Mouse (Mus musculus) lung, adult 18-20 months (tissue): ENCODE data around the gene Acap1.
"Not testable (repeated sequence)": the region's sequence is repeated elsewhere in the genome, so short reads cannot be mapped to it uniquely, and the experiment has no call there.

Source experiments
- DNase-seq, 2 experiments: peaks; one replicate each; pipeline ENCODE4 v3.0.0; 2022; ENCODE audit warnings: mixed read lengths in 2 of 2

The Acap1 gene

DNA sequence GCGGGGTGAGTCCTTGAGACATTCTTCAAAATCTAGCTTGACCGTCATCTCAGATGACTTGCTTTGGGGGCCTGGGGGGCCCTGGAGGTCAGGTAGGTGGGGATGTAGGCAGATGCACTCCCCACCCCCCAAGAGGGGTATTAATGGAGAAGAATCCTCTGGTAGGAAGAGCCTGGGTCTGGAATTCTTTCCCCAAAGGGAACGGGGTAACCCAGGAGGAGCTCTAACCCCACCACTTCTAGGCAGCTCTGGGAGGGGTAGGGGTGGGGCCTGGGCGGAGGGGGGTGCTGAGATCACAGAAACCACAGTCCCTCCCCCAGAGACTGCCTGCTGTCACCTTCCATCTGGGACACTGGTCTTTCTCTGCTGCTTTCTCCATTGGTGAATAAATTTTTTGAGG, at the start of gene Acap1:
Acap1 (minus strand) TSS at position 249 of the 400 bp plus-strand sequence.
- no peak for DNase-seq

DNA sequence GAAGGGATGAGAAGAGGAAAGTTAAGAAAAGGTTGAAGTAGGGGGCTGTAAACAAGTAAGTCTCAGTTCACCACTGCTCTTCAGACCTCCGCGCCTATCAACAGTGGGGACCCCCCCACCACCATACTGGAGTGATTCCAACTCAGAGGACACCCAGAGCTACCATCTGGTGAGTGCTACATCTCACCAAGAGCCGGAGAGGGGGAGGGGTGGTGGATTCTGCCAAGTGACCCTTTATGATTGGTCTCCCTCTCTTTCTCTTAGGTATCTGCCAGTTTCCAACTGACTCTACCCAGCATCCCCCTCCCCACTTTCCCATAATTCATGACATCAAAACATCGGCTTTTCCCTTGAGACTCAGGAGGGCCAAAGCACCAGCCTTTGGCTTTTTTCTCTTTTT, 45.6 kb upstream of the Acap1 start:
- no peak for DNase-seq

DNA sequence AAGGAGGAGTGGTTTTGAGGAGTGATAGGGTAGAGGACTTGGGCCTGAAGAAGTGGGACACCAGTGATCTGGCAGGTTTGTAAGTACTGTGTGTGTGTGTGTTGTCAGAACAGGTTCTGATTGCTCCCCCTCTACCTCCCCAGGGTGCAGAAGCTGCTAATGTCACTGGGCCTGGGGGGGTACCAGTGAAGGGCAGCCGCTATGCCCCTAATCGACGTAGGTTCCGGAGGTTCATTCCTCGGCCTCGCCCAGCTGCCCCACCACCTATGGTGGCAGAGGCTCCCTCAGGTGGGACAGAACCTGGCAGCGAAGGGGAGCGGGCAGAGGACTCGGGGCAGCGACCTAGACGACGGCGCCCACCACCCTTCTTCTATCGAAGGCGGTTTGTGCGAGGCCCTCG, 44.4 kb upstream of the Acap1 start:
- DNase-seq, result no peak

DNA sequence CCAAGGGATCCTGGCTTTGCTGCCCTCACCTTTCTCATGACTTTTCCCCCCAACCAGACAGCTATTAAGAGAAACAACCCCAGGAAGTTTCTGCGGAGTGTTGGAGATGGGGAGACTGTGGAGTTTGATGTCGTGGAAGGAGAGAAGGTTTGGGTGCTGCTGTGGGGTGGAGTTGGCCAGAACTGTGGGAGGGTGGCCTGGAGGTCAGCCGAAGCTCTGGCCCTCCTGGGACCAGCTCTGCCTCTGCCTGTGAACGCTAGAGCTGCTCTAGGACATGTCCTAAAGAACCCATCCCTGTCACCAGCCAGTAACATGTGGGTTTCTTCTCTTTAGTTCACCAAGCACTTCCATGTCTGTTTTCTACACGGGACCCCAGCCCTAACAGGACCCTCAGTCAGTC, 43.8 kb upstream of the Acap1 start:
- DNase-seq, result no peak

DNA sequence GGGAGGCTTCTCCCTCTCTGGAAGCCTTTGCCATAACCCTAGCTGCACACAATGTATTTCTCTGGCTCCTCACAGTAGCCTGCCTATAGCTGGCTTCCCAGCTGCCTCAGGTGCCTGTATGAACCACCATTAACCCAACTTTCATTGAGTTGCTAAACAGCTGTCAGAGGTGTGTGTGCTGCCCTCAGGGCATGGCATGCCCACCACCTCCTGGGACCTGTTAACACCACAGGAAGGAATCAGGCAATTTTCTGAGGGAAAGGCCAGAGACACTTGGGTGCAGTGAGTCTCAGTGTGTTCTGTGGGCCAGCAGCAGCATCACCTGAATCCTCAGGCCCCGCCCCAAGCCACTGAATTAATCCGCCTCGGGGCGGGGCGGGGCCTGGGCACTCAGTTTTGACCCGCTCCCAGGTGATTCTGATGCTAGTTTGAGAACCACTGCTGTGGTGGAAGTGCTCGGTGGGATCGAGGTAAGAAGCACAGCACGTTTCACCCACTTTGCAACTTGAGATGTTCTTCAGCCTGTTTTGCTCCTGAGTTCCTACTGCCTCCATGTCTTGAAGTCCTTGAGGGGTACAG, 43.2 kb upstream of the Acap1 start:
- DNase-seq, result no peak

DNA sequence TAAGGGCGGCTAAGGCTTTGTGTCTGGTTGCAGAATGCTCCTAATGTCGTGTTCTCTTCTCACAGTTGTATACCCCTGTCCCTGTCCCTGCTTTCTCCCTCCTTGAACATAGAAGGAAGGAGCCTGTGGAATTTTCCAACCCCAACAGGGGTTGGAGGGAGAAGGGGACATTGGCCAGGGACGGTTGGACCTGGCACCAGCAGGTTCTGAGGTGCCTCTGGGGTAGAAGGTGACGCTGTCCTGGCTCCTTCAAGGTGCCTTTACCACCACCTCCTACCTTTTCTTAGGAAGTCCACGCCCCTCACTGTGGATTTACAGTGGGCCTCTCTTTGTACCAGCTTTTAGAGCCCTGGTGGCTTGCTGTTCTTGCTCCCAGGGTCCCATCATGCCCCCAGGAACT, 42.5 kb upstream of the Acap1 start:
- DNase-seq, result no peak

DNA sequence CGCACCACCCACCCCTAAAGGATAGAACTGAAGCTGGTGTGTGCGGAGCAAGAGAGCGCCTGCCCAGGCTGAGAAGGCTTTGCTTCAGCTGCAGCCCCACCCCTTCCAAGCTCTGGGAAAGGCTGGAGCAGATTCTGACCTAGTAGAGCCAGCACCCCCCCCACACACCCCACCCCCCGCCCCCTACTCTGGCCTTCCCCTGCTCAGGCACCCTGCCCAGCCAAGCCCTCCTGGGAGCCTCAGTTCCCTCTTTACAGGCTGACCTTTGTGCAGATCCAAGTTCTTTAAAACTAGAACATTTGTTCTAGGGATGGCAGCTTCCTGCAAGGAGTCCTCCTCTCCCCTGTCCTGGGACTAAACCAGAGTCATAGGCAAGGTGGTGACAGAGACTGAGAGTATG, 42.0 kb upstream of the Acap1 start:
- DNase-seq, result peak in 1 of 2 experiments; percentile 22

DNA sequence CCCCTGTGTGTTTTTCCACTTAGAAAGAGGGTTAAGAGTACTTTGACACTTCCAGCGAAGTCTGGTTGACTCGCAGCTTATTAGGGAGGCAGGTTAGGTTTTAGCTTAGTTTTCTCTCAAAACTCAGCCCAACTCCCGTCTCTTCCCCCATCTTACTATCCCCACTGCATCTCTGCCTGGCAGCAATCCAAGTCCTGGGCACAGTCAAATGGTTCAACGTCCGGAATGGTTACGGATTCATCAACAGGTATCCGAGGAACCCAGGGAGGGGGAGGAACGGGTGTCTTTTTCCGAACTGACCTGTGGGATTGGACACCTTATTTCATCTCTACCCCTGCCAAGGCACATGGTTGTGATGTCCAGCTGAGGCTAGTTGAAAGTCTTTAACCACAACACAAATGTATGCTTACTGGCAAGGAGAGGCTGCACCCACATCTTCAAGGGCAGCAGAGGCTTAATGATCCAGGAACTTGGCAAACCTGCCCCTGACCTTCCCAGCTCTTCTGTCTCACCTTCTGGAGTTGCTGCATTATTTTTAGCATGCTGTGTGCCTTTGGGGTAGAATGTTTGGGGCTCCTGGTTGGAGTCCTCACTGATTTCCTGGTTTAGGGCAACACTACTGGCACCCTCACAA, 41.5 kb upstream of the Acap1 start:
- DNase-seq, result no peak

DNA sequence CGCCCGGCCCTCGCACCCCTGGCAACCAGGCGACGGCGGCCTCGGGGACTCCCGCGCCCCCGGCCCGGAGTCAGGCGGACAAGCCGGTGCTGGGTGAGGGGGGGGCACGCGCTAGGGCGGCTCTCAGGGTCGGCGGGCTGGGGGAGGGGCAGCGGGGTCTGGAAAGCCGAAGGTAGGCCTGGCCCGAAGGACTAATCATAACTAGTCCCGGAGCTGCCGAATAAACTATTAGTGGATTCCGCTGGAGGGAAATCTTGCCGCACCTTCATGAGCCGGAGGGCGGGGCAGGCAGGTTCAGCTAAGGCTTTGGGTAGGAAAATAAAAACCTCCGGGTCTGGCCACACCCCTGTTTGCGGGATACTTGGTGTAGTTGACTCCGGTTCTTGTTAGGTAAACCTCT, 40.8 kb upstream of the Acap1 start:
- peak; percentile 30 to 60 for DNase-seq

DNA sequence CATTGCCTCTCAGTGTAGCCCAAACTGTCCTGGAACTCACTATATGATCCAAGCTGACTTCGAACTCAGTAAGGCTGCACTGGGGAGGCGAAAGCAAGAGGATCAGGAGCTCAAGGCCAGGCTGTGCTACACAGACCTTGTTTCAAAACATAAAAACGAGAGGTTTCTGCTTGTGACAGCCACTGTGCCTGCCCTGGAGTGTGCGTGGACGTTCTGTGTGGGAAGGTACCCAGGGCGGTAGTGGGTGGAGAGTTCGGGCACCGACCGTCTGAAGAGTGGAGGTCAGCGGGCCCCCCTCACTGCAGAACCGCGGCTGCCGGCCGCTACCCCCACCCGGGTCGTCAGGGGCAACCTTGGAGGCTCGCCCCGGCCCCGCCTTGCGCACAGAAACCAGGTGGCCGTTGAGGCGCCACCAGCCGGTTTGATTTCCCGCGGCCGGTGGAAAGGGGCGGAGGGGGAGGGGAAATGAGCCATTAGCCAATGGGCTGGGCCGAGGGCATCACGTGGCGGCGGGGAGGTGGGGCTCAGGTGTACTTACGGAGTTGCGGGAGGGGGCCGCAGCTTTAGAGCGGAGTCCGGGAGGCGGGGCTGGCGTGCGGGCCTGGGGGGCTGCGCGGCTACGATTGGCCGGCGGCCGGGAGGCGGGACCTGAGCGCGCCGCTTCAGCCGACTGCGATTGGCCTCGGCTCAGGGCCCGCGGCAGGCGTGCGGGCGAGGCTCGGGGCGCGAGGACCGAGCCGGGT, 40.0 kb upstream of the Acap1 start, which contains the start of gene Ybx2:
Ybx2 (plus strand) TSS at position 660 of the 743 bp plus-strand sequence.
- DNase-seq, result peak; percentile 86 to 89

DNA sequence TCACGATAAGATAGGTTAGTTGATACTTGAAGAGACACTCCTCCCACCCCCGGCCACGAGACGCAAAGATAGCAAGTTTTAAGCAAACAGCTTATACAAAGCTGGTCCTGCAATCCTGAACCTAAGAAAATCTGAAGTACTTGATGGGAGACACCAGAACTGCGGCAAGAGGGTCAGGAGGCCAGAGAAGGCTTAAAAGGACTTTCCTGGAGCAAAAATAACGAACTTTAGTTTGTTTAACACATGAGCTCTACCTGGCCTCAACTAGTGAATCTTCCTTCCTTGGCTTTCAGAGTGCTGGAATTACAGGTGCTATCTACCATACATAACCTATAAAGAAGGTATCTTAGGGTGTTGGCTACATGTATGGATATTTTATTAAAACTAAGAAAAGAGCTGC, 39.3 kb upstream of the Acap1 start:
- DNase-seq, result no peak

DNA sequence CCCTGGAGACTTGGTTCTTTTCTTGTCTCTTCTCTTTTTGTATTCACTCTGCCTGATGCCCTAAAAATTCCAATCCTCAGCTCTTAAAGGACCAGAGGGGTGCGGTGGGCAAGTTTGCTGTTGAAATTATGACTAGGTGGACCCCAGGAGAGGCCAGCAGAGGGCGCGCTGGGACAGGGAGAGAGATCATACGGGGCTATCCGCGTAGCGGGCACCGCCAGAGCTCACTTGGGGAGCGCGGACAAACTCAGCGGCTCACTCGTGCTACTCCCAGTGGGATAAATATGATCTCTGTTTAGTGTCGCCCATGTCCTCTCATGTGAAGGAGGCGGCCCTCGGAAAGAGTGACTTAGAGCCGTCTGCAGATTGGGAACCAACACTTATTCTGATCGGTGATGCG, 38.8 kb upstream of the Acap1 start:
- DNase-seq, result peak; percentile 88 to 93

DNA sequence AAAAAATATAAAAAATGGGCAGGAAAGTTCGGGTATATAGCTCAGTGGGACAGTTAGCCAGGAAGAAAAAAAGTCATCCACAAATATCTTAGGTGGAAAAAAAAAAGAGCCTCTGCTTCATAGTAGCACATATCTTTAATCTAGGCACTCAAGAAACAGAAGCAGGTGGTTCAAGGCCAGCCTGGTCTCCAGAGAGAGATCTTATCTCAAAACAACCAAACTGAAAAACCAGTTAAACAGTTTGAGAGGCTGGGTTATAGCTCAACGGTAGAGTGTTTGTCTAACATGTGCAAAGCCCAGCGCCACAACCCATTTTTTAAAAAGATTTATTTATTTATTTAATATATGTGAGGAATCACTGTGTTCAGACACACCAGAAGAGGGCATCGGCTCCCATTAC, 37.7 kb upstream of the Acap1 start:
- no peak for DNase-seq

DNA sequence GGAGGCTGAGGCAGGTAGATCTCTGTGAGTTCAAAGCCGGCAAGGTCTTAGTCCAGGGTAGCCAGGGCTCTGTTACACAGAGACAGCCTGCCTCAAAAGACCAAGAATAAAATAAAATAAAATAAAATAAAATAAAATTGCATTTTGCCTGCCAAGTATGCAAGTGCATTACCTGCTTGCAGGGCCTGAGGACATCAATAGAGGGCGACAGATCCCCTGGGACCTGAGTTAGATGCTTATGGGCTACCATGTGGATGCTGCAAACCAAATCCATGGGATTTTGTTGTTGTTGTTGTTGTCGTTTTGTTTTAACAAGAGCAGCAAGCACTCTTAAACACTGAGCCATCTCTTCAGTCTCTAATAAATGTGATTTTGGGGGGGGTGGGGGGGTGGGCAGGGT, 36.9 kb upstream of the Acap1 start:
- DNase-seq, result no peak

DNA sequence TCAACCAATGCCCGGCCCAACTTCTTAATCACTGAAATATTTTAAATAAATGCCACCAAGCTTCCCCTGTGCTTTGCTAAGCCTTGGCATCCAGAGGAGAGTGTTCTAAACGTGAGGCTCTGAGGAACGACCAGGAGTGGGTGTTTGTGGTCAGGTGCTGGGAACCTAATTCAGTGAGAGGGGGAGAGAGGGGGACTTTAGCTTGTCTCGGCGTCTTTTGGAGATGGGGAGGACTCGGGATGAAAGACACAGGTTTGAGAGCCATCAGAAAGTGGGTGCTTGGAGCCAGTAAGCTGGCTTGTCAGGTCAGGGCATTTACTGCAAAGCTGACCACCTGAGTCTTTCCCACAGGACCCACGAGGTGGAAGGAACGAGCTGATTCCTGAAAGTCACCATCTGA, 36.4 kb upstream of the Acap1 start:
- DNase-seq, result no peak

DNA sequence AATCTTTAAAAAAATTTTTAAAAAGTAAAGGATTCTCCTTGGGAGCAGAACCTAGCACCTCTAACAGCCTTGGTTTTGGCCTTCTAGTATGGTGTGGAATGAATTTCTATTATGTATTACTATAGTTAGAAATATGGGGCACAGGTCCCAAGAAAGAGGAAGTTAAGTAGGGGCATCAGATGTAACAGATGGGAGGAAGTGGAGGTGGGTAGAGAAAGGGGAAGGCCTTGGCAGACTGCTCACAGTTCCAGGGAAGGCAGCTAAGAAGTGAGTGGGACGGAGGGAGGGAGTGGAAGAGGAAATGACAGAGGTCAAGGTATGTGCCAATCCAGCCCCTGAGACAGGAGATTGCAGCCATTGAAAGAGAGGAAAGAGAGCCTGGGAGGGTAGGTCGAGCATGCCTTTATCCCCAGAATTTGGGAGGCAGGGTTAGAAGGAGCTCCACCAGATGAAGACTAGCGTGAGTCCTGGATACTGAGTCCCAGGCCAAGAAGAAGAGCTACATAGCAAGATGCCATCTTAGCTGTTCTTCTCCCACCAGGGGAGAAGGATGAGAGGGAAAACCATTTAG, 35.7 kb upstream of the Acap1 start:
- DNase-seq, result peak; percentile 35 to 41

DNA sequence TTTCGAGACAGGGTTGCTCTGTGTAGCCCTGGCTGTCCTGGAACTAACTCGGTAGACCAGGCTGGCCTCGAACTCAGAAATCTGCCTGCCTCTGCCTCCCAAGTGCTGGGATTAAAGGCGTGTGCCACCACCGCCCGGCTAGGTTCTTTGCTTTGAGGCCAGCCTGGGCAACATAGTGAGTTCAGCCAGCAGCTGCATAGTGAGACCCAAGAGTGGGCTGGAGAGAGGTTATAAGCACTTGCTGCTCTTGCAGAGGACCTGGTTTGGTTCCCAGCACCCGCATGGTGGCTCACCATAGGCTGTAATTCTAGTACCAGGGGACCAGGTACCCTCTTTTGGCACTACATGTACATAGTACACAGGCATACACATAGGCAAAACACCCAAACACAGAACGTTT, 34.8 kb upstream of the Acap1 start:
- DNase-seq, result not testable (repeated sequence)

DNA sequence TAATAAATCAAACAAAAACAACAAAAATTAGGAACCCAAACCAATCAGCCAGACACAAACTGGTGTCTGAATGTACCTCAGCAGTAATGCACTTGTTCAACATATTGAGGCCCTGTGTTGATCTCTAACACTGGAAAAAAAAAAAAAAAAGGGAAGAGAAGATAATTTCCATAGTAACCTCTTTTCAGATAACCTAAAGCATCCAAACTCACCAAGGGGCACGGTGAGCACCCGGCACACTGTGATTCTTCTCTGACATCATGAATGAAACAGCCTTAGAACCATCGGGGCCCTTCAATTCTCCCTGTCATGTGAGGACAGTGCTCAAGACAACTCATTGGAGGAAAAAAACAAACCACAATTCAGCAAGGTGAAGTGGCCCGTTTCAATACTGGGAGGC, 34.4 kb upstream of the Acap1 start:
- DNase-seq, result no peak

DNA sequence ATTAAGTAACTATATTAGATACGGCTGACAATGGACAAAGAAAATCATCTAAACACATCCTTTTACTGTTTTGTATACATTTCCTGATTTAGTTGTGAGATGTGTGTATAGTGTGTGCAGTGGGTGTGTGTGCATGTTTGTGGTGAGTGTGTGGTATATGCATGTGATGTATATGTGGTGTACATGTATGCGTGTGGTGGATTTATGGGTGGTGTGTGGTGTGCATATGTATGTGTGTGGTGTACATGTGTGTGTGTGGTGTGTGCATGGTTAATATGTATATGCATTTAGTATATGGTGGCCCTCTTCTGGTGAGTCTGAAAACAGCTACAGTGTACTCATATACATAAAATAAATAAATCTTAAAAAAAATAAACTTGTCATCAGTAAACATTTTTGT, 32.2 kb upstream of the Acap1 start:
- no peak for DNase-seq

DNA sequence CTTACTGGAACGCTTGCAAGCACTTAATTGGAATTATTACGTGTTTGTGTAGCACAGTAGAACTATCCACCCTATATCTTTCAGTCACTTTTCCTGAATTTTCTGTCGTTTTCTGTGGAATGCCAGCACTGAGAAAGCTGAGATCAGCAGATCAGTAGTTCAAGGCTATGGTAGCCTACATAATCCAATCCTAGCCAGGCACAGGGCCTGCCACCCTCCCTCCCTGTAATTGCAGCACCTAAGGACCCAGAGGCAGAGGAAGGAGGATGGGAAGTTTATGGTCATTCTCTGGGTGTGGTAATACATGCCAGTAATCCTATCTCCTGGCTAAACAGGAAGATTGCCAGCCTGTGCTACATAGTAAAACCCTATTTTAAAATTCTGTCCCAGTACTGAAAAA, 27.5 kb upstream of the Acap1 start:
- no peak for DNase-seq

DNA sequence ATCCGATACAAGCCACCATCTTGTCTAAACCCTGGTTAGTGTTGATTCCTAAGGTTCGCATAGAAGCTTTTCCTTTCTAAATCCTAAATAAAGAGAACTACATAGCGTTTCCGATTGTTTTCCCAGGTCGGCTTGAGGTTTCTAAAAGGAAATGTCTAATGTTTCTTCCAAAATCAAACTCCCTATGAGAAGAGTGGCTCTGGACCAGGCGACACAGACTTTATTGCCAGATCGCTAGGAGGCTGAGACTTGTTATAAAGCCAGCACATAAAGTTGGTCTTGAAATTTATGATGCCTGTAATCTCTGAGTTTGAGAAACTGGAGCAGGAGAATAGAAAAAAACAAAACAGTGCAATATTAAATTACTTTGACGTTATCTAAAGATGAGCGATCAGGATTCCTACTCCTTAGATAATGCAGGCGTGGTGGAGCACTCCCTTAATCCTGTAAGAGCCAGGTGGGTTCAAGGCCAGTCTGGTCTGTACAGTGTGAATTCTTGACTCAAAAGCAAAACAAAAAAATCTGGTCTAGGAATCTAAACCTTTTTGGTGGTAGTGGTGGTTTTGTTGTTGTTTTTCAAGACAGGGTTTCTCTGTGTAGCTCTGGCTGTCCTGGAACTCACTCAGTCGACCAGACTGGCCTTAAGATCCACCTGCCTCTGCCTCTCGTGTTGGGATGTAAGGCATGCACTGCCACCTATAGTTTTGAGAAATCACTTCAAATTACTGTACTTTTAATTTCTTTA, 26.8 kb upstream of the Acap1 start:
- no peak for DNase-seq

DNA sequence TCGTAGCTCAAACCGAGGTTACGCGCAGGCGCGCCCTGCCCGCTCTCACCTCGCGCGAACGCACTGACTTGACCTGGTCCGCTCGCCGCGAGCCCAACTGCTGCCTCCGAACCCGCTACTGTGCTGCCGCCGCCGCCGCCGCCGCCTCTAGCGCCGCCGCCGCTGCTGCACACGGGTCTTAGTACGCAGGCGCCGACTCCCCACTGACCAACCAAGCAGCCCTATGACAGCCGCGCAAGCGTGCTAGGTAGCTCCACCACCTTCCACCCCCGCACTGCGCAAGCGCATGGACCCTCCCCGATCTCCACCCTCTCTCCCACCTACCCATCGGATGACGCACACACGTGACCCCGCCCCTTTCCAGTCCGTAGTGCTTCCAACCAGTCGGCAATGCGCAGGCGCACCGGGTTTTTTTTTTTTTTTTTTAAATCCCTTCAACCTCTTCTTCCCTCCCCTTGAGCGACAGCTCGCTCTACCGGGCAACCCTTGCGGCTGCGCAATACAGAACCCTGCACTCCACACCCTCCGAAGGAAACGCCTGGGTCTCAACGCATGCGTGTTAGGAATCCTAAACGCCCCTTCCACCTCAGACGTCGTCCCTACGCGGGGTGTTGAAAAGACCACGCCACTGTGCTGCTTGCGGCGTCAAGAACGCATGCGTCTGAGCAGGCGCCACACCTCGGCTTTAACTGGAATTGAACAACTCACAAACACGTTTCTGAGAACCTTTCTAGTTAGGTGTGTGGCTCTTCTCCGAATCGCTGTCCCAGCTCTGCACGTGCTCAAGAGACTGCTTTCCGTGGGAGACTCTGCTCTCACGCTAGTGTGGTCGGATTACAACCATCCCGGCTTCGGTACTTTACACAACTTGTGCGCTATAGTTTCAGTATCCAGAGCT, 26.0 kb upstream of the Acap1 start, which contains the start of gene Eif5a:
Eif5a (minus strand) TSS at position 845 of the 898 bp plus-strand sequence.
- DNase-seq, result peak; percentile 100
